Mouse (Mus musculus) MEL (cell line): ENCODE measurements at regions not wholly inside any gene's neighbourhood (a gene's known extent, or its start where the extent isn't known, plus 50 kb on each side); places are given as distances from the start of the nearest gene placed in this dataset.

Experiments
- DNase-seq: peaks from one replicate; pipeline ENCODE4 v3.0.0; 2011; ENCODE audit warnings: low read depth, low spot score
- H3K27ac ChIP-seq: 2 replicates; pipeline ENCODE4 v1.5.1; 2012; ENCODE audit warnings: low read depth, mild to moderate bottlenecking, control low read depth, low read length, moderate library complexity; ENCODE audit not compliant: control insufficient read depth
- H3K27me3 ChIP-seq, 2 experiments: fragments of 150-350 bp in 1 of 2; sonication (generic) in 1 of 2; 2 replicates each; pipeline ENCODE4 v1.6.1; 2012; ENCODE audit warnings: low read length in 2 of 2, mild to moderate bottlenecking in 2 of 2, improper control_type of control experiment in 1 of 2, moderate library complexity in 1 of 2; ENCODE audit not compliant: insufficient read depth in 2 of 2, control insufficient read depth in 1 of 2
- H3K36me3 ChIP-seq, 2 experiments: 2 replicates each; pipeline ENCODE4 v1.6.1; 2012 to 2014; ENCODE audit warnings: low read length in 2 of 2, improper control_type of control experiment in 1 of 2, inconsistent platforms in 1 of 2, mild to moderate bottlenecking in 1 of 2; ENCODE audit not compliant: insufficient read depth in 2 of 2, control insufficient read depth in 1 of 2
- H3K4me1 ChIP-seq, 2 experiments: fragments of 150-350 bp in 1 of 2; sonication (generic) in 1 of 2; 2 replicates each; pipeline ENCODE4 v1.6.1; 2012; ENCODE audit warnings: low read length in 2 of 2, improper control_type of control experiment in 1 of 2, mild to moderate bottlenecking in 1 of 2; ENCODE audit not compliant: insufficient read depth in 2 of 2, control insufficient read depth in 1 of 2
- H3K4me3 ChIP-seq, 2 experiments: fragments of 150-350 bp in 1 of 2; sonication (generic) in 1 of 2; 2 replicates each; pipeline ENCODE4 v1.5.1; 2012; ENCODE audit warnings: low read depth in 2 of 2, low read length in 2 of 2, mild to moderate bottlenecking in 2 of 2, moderate library complexity in 2 of 2, control low read depth in 1 of 2, improper control_type of control experiment in 1 of 2; ENCODE audit not compliant: control insufficient read depth in 1 of 2, insufficient read depth in 1 of 2
- H3K79me2 ChIP-seq: 2 replicates; pipeline ENCODE4 v1.6.1; 2012; ENCODE audit warnings: mild to moderate bottlenecking, low read length, moderate library complexity; ENCODE audit not compliant: control insufficient read depth, poor library complexity, insufficient read depth
- H3K9ac ChIP-seq: 2 replicates; pipeline ENCODE4 v1.6.1; 2012; ENCODE audit warnings: low read depth, mild to moderate bottlenecking, control low read depth, low read length, moderate library complexity; ENCODE audit not compliant: control insufficient read depth, poor library complexity, severe bottlenecking
- H3K9me3 ChIP-seq: fragments of 150-350 bp; sonication (generic); replicated peaks from 2 replicates; pipeline ENCODE4 v1.6.1; 2012; ENCODE audit warnings: mild to moderate bottlenecking, low read length, improper control_type of control experiment, moderate library complexity; ENCODE audit not compliant: insufficient read depth
- CHD2 ChIP-seq: IDR thresholded peaks from 2 replicates; pipeline ENCODE4 v1.6.1; 2011; ENCODE audit warnings: low read length, improper control_type of control experiment
- CTCF ChIP-seq, 3 experiments: IDR thresholded peaks in 2 of 3; conservative IDR thresholded peaks in 1 of 3; 2 replicates each; pipeline ENCODE4 v1.5.1; 2011 to 2012; ENCODE audit warnings: low read length in 3 of 3, low read depth in 2 of 3, mild to moderate bottlenecking in 2 of 3, improper control_type of control experiment in 1 of 3, inconsistent platforms in 1 of 3, mixed read lengths in 1 of 3, moderate library complexity in 1 of 3; ENCODE audit not compliant: control insufficient read depth in 1 of 3, insufficient read depth in 1 of 3, poor library complexity in 1 of 3, severe bottlenecking in 1 of 3
- GABPA ChIP-seq: IDR thresholded peaks from 2 replicates; pipeline ENCODE4 v1.6.1; 2012; ENCODE audit warnings: low read depth, mild to moderate bottlenecking, inconsistent platforms, low read length, improper control_type of control experiment, moderate library complexity
- HCFC1 ChIP-seq: IDR thresholded peaks from 2 replicates; pipeline ENCODE4 v1.6.1; 2012; ENCODE audit warnings: low read depth, mild to moderate bottlenecking, inconsistent platforms, low read length, improper control_type of control experiment, moderate library complexity
- KAT2A ChIP-seq: conservative IDR thresholded peaks from 2 replicates; pipeline ENCODE4 v1.6.1; 2012; ENCODE audit warnings: low read depth, low read length, improper control_type of control experiment, inconsistent platforms
- MAFK ChIP-seq: IDR thresholded peaks from 2 replicates; pipeline ENCODE4 v1.6.1; 2011; ENCODE audit warnings: low read depth, mild to moderate bottlenecking, low read length, improper control_type of control experiment, borderline replicate concordance
- MAZ ChIP-seq: IDR thresholded peaks from 2 replicates; pipeline ENCODE4 v1.6.1; 2012; ENCODE audit warnings: low read depth, mild to moderate bottlenecking, inconsistent platforms, low read length, improper control_type of control experiment
- MXI1 ChIP-seq: IDR thresholded peaks from 2 replicates; pipeline ENCODE4 v1.6.1; 2011; ENCODE audit warnings: mild to moderate bottlenecking, low read depth, low read length, improper control_type of control experiment
- NRF1 ChIP-seq: IDR thresholded peaks from 2 replicates; pipeline ENCODE4 v1.6.1; 2014; ENCODE audit warnings: low read depth, mild to moderate bottlenecking, inconsistent platforms, low read length, improper control_type of control experiment, moderate library complexity; ENCODE audit not compliant: poor library complexity, insufficient read depth, severe bottlenecking
- POLR2AphosphoS2 ChIP-seq: IDR thresholded peaks from 2 replicates; pipeline ENCODE4 v1.6.1; 2011; ENCODE audit warnings: low read length, improper control_type of control experiment
- POLR2AphosphoS5 ChIP-seq: IDR thresholded peaks from 2 replicates; pipeline ENCODE4 v1.6.1; 2012; ENCODE audit warnings: low read depth, borderline replicate concordance, mild to moderate bottlenecking, inconsistent platforms, low read length, moderate library complexity, mixed read lengths
- RAD21 ChIP-seq: IDR thresholded peaks from 2 replicates; pipeline ENCODE4 v1.6.1; 2011; ENCODE audit warnings: mild to moderate bottlenecking, low read depth, low read length, improper control_type of control experiment
- RCOR1 ChIP-seq: IDR thresholded peaks from 2 replicates; pipeline ENCODE4 v1.6.1; 2012; ENCODE audit warnings: low read depth, mild to moderate bottlenecking, inconsistent platforms, low read length, improper control_type of control experiment
- SIN3A ChIP-seq: IDR thresholded peaks from 2 replicates; pipeline ENCODE4 v1.6.1; 2012; ENCODE audit warnings: low read length, improper control_type of control experiment, inconsistent platforms
- TAL1 ChIP-seq: IDR thresholded peaks from 2 replicates; pipeline ENCODE4 v1.6.1; 2012; ENCODE audit warnings: mild to moderate bottlenecking, inconsistent platforms, low read length, moderate library complexity, mixed read lengths
- USF1 ChIP-seq: IDR thresholded peaks from 2 replicates; pipeline ENCODE4 v1.6.1; 2014; ENCODE audit warnings: low read depth, mild to moderate bottlenecking, inconsistent platforms, low read length, improper control_type of control experiment, moderate library complexity
- ZMIZ1 ChIP-seq: IDR thresholded peaks from 2 replicates; pipeline ENCODE4 v1.6.1; 2012; ENCODE audit warnings: low read depth, mild to moderate bottlenecking, inconsistent platforms, low read length, improper control_type of control experiment, moderate library complexity
- ZNF384 ChIP-seq: IDR thresholded peaks from 2 replicates; pipeline ENCODE4 v1.6.1; 2012; ENCODE audit warnings: low read depth, mild to moderate bottlenecking, inconsistent platforms, low read length, improper control_type of control experiment

GRCm38 (mm10) chr11:88778326-88778725 is 60.0 kb upstream of the Msi2 start:
- peaks cover 3 to 7% of the 10 kb centered on the region in 2 experiments; a peak in 3 of 4 replicates for H3K27me3 ChIP-seq
- TF ChIP-seq MAZ (no peak), RAD21 (no peak), CTCF (IDR thresholded peaks at IDR 0.05 in 2 of 3, conservative IDR thresholded peaks at IDR 0.05 in 1 of 3; ENCODE audit: control insufficient read depth in 1 of 3, insufficient read depth in 1 of 3, low read depth in 2 of 3, low read length in 3 of 3, poor library complexity in 1 of 3, severe bottlenecking in 1 of 3) (no peak), HCFC1 (no peak), RCOR1 (no peak), POLR2AphosphoS2 (no peak), ZMIZ1 (no peak), MAFK (no peak), NRF1 (no peak), ZNF384 (no peak), USF1 (no peak), CHD2 (no peak)
- H3K36me3 ChIP-seq = 0 out of 4 replicates have a peak, but pooled peaks cover 0 to 1% of the 10 kb centered on the region in 2 experiments
- H3K9ac ChIP-seq = no peak overlapping the region
- no peak for DNase-seq
- H3K79me2 ChIP-seq = no peaks in the 10 kb centered on the region
- H3K9me3 ChIP-seq = no peaks in the 10 kb centered on the region
- H3K4me3 ChIP-seq = no peak overlapping the region
- H3K4me1 ChIP-seq = no peaks in the 10 kb centered on the region
- H3K27ac ChIP-seq = no peak overlapping the region

GRCm38 (mm10) chr11:88774401-88774931 is 56.2 kb upstream of the Msi2 start:
- Histone ChIP-seq H3K4me1 (no peaks in the 10 kb centered on the region), H3K9ac (no peak overlapping the region), H3K9me3 (no peaks in the 10 kb centered on the region), H3K27ac (no peak overlapping the region), H3K27me3 (peaks cover 0 to 2% of the 10 kb centered on the region in 2 experiments; a peak in 2 of 4 replicates), H3K4me3 (no peak overlapping the region), H3K36me3 (no peaks in the 10 kb centered on the region)
- no peak for DNase-seq
- no peak for TF ChIP-seq SIN3A
- TF ChIP-seq TAL1 = no peak
- TF ChIP-seq GABPA = no peak
- TF ChIP-seq RCOR1 = no peak
- no peak for TF ChIP-seq MXI1
- no peak for TF ChIP-seq KAT2A
- TF ChIP-seq POLR2AphosphoS5 = no peak
- TF ChIP-seq, all 39 proteins: peak for 0
- H3K79me2 ChIP-seq = no peaks in the 10 kb centered on the region
